Mouse (Mus musculus): ENCODE results near the gene Npw. TPM values are rescaled to one million over a fixed set of nuclear protein-coding genes. Genes with fewer than 3 reads are reported as not detected.

Gene Npw
- polyA plus RNA-seq, 1 experiment from 2014 or later: 0.26 TPM

DNA sequence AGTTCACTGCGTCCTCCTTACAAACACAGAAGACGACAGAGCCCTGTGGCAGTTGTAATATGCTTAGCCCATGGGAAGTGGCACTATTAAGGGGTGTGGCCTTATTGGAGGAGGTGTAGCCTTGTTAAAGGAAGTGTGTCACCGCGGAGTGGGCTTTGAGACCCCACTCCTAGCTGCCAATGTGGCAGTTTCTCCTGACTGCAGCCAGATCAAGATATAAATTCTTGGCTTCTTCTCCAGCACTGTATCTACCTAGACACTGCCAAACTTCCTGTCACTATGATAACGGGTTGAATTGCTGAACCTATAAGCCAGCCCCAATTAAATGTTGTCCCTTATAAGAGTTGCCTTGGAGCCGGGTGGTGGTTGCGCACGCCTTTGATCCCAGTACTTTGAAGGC is 32.8 kb downstream of the Npw start:
- no peak overlapping the region for H3K4me2 ChIP-seq
- no peak overlapping the region for H3K27ac ChIP-seq
- H3K9me3 ChIP-seq (replicated peaks): no peaks in the 10 kb centered on the region
- ATAC-seq (replicated peaks; ENCODE audit: insufficient number of reproducible peaks, insufficient read depth, low FRiP score, low read depth): no peak
- peaks cover 4% of the 10 kb centered on the region for H3K4me1 ChIP-seq (replicated peaks)
- H3K4me3 ChIP-seq: no peak overlapping the region
- H3K9ac ChIP-seq: no peak overlapping the region
- H3K27me3 ChIP-seq: no peaks in the 10 kb centered on the region
- peaks cover 86% of the 10 kb centered on the region for H3K36me3 ChIP-seq
- WGBS: 90% methylated on average over 8 of the region's 8 CpGs

DNA sequence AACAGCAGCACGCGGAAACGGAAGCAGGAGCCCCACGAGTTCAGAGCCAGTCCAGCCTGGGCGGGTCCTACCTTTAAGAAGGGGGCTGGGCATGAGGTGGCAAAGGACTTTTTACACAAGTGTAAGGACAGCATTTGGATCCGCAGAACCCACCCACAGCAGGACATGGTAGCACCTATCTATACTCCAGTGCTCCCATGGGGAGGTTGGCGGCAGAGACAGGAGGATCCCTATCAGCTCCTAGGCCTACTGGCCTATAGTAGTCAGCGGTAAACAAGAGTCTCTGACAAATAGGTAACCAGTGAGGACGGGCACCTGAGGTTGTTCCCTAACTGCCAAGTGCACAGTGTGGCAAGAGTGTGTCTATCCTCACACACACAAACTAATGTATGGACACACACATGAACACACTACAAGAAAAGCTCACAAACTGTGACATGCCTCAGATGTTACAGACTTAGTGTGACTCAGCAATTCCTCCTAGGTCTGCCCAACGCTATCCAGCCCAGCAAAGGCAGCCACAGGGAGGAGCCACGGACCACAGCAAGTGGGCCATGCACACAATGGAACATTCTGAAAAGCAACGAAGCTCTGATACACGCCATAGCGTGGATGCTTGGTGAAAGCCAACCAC is 40.6 kb downstream of the Npw start:
- Histone ChIP-seq H3K4me1 (replicated peaks) (no peaks in the 10 kb centered on the region), H3K27ac (no peak overlapping the region), H3K9me3 (replicated peaks) (no peaks in the 10 kb centered on the region), H3K27me3 (no peaks in the 10 kb centered on the region), H3K4me3 (no peak overlapping the region), H3K9ac (no peak overlapping the region), H3K4me2 (no peak overlapping the region), H3K36me3 (peaks cover 67% of the 10 kb centered on the region)
- ATAC-seq (replicated peaks; ENCODE audit: insufficient number of reproducible peaks, insufficient read depth, low FRiP score, low read depth): no peak
- WGBS: 77% methylated on average over 14 of the region's 14 CpGs

DNA sequence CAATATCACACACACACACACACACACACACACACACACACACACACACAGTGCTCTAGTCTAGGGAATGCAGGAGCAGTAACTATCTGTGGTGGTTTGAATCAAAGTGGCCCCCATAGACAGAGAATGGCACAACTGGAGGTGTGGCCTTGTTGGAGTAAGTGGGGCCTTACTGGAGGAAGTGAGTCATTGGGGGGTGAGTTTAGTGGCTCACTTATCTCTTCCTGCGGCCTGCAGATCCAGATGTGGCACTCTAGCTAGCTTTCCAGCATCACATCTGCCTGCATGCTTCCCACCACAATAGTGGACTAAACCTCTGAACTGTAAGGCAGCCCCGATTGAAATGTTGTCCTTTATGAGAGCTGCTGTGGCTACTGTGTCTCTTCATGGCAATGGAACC is 47.5 kb downstream of the Npw start:
- Histone ChIP-seq H3K9me3 (replicated peaks) (no peaks in the 10 kb centered on the region), H3K4me1 (replicated peaks) (no peaks in the 10 kb centered on the region), H3K4me3 (no peak overlapping the region), H3K9ac (no peak overlapping the region), H3K36me3 (peaks cover 57% of the 10 kb centered on the region), H3K27me3 (no peaks in the 10 kb centered on the region), H3K4me2 (no peak overlapping the region), H3K27ac (no peak overlapping the region)
- ATAC-seq (replicated peaks; ENCODE audit: insufficient number of reproducible peaks, insufficient read depth, low FRiP score, low read depth): no peak; the same call in 1 of the 2 replicates
- 41% methylated on average over 2 of the region's 2 CpGs for WGBS

DNA sequence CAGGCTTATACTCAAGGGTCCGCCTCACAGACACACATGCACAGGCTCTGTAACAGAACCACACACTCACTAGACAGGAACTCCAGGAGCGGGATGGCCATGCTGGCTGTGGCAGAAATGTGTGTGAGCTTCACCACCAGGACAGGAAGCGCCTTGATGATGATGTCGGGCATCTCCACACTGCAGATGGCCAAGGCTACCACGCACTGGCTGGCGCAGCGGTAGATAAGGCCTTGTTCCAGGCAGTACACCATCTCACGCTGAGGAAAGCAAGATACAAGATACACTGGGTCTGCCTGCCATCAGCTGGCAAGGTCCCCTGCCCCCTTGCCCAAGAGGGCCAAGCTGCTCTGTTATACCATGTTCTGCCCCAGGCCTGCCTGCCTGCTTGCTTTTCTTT is 49.4 kb downstream of the Npw start:
- WGBS: 83% methylated on average over 8 of the region's 8 CpGs
- H3K27me3 ChIP-seq: no peaks in the 10 kb centered on the region
- H3K9ac ChIP-seq: no peak overlapping the region
- no peak overlapping the region for H3K4me3 ChIP-seq
- H3K27ac ChIP-seq: no peak overlapping the region
- peaks cover 49% of the 10 kb centered on the region for H3K36me3 ChIP-seq
- no peak overlapping the region for H3K4me2 ChIP-seq
- no peak for ATAC-seq (replicated peaks; ENCODE audit: insufficient number of reproducible peaks, insufficient read depth, low FRiP score, low read depth)
- H3K9me3 ChIP-seq (replicated peaks): no peaks in the 10 kb centered on the region
- H3K4me1 ChIP-seq (replicated peaks): no peaks in the 10 kb centered on the region

DNA sequence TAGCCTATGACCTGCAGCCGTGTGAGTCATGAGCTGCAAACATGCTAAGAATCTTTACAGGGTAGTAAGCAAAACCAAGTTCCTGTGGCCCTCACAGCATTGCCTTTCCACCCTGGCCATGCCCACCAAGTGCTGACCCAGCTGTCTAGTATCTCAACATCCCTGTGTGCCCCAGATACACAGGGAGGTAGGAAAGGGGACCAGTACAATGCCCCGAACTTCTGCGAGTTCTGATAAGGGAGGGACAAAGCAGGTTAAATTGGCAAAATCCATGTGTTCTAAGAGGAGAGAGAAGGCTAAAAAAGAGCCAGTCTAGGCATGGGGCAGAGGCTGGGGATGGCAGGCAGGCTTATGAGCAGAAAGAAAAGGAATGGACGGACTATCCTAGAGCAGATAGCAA is 49.9 kb downstream of the Npw start:
- peaks cover 44% of the 10 kb centered on the region for H3K36me3 ChIP-seq
- 86% methylated on average over 4 of the region's 4 CpGs for whole genome bisulfite sequencing
- no peak for ATAC-seq (replicated peaks; ENCODE audit: insufficient number of reproducible peaks, insufficient read depth, low FRiP score, low read depth)

More for the DNA sequence above, 49.9 kb downstream of the Npw start:
- no peaks in the 10 kb centered on the region for H3K4me1 ChIP-seq (replicated peaks)
- H3K27ac ChIP-seq: no peak overlapping the region
- no peak overlapping the region for H3K4me3 ChIP-seq
- no peaks in the 10 kb centered on the region for H3K9me3 ChIP-seq (replicated peaks)
- no peak overlapping the region for H3K4me2 ChIP-seq
- H3K27me3 ChIP-seq: no peaks in the 10 kb centered on the region
- H3K9ac ChIP-seq: no peak overlapping the region

Other genes starting within 250 kb of the Npw start
- 186 and 210 TPM in 2 replicates for gene Rnps1, start 243.9 kb downstream of the Npw start, polyA plus RNA-seq (2015; fragmentation: Nextera tagmentation; extraction: Ambion mirVana)
- gene Eci1, start 231.8 kb downstream of the Npw start, polyA plus RNA-seq (2015; fragmentation: Nextera tagmentation; extraction: Ambion mirVana): 245 and 301 TPM in 2 replicates
- gene Dnase1l2, start 215.4 kb downstream of the Npw start, polyA plus RNA-seq (2015; fragmentation: Nextera tagmentation; extraction: Ambion mirVana): 1.1 and 1.2 TPM in 2 replicates
- 20.5 and 29.1 TPM in 2 replicates for gene E4f1, start 188.1 kb downstream of the Npw start, polyA plus RNA-seq (2015; fragmentation: Nextera tagmentation; extraction: Ambion mirVana)
- 60.5 and 63.0 TPM in 2 replicates for gene Pgp, start 188.1 kb downstream of the Npw start, polyA plus RNA-seq (2015; fragmentation: Nextera tagmentation; extraction: Ambion mirVana)
- gene Bricd5, start 184.6 kb downstream of the Npw start, polyA plus RNA-seq (2015; fragmentation: Nextera tagmentation; extraction: Ambion mirVana): 0.18 TPM in 1 of 2 replicates, not detected in the other
- 15.2 and 18.8 TPM in 2 replicates for gene Mlst8, start 179.4 kb downstream of the Npw start, polyA plus RNA-seq (2015; fragmentation: Nextera tagmentation; extraction: Ambion mirVana)
- 0.39 and 0.94 TPM in 2 replicates for gene Caskin1, start 169.9 kb downstream of the Npw start, polyA plus RNA-seq (2015; fragmentation: Nextera tagmentation; extraction: Ambion mirVana)
- 59.2 and 84.9 TPM in 2 replicates for gene Traf7, start 130.5 kb downstream of the Npw start, polyA plus RNA-seq (2015; fragmentation: Nextera tagmentation; extraction: Ambion mirVana)
- 0.97 and 1.2 TPM in 2 replicates for gene Rab26, start 124.2 kb downstream of the Npw start, polyA plus RNA-seq (2015; fragmentation: Nextera tagmentation; extraction: Ambion mirVana)
- gene Pkd1, start 108.6 kb downstream of the Npw start, polyA plus RNA-seq (2015; fragmentation: Nextera tagmentation; extraction: Ambion mirVana): 12.4 and 21.1 TPM in 2 replicates
- 39.0 and 56.0 TPM in 2 replicates for gene Tsc2, start 25.8 kb downstream of the Npw start, polyA plus RNA-seq (2015; fragmentation: Nextera tagmentation; extraction: Ambion mirVana)
- 7.7 and 10.9 TPM in 2 replicates for gene Nthl1, start 25.8 kb downstream of the Npw start, polyA plus RNA-seq (2015; fragmentation: Nextera tagmentation; extraction: Ambion mirVana)
- gene Slc9a3r2, start 8.1 kb downstream of the Npw start, polyA plus RNA-seq (2015; fragmentation: Nextera tagmentation; extraction: Ambion mirVana): 55.5 and 61.4 TPM in 2 replicates
- gene Zfp598, start 11.2 kb upstream of the Npw start, polyA plus RNA-seq (2015; fragmentation: Nextera tagmentation; extraction: Ambion mirVana): 12.5 and 18.1 TPM in 2 replicates
- gene Syngr3, start 31.5 kb upstream of the Npw start, polyA plus RNA-seq (2015; fragmentation: Nextera tagmentation; extraction: Ambion mirVana): 0.44 and 3.0 TPM in 2 replicates
- gene Gfer, start 37.7 kb upstream of the Npw start, polyA plus RNA-seq (2015; fragmentation: Nextera tagmentation; extraction: Ambion mirVana): 26.3 and 26.8 TPM in 2 replicates
- 0.94 and 1.3 TPM in 2 replicates for gene Noxo1, start 37.8 kb upstream of the Npw start, polyA plus RNA-seq (2015; fragmentation: Nextera tagmentation; extraction: Ambion mirVana)
- 34.4 and 50.9 TPM in 2 replicates for gene Tbl3, start 49.2 kb upstream of the Npw start, polyA plus RNA-seq (2015; fragmentation: Nextera tagmentation; extraction: Ambion mirVana)
- gene Rnf151, start 59.6 kb upstream of the Npw start, polyA plus RNA-seq (2015; fragmentation: Nextera tagmentation; extraction: Ambion mirVana): 0.13 TPM in 1 of 2 replicates, not detected in the other
- gene Rps2, start 59.7 kb upstream of the Npw start, polyA plus RNA-seq (2015; fragmentation: Nextera tagmentation; extraction: Ambion mirVana): 770 and 917 TPM in 2 replicates
- 410 and 528 TPM in 2 replicates for gene Ndufb10, start 66.0 kb upstream of the Npw start, polyA plus RNA-seq (2015; fragmentation: Nextera tagmentation; extraction: Ambion mirVana)
- gene Rpl3l, start 69.4 kb upstream of the Npw start, polyA plus RNA-seq (2015; fragmentation: Nextera tagmentation; extraction: Ambion mirVana): 1.4 and 1.6 TPM in 2 replicates
- gene Msrb1, start 78.2 kb upstream of the Npw start, polyA plus RNA-seq (2015; fragmentation: Nextera tagmentation; extraction: Ambion mirVana): 21.4 and 25.6 TPM in 2 replicates
- gene Hs3st6, start 94.5 kb upstream of the Npw start, polyA plus RNA-seq (2015; fragmentation: Nextera tagmentation; extraction: Ambion mirVana): 0.33 and 0.37 TPM in 2 replicates
- gene Meiob, start 145.8 kb upstream of the Npw start, polyA plus RNA-seq (2015; fragmentation: Nextera tagmentation; extraction: Ambion mirVana): not detected in 2 replicates
- 56.7 TPM in 2 replicates for gene Hagh, start 181.7 kb upstream of the Npw start, polyA plus RNA-seq (2015; fragmentation: Nextera tagmentation; extraction: Ambion mirVana)
- 39.8 and 49.1 TPM in 2 replicates for gene Fahd1, start 191.9 kb upstream of the Npw start, polyA plus RNA-seq (2015; fragmentation: Nextera tagmentation; extraction: Ambion mirVana)
- 0.19 and 0.23 TPM in 2 replicates for gene Igfals, start 207.5 kb upstream of the Npw start, polyA plus RNA-seq (2015; fragmentation: Nextera tagmentation; extraction: Ambion mirVana)
- 28.6 and 42.8 TPM in 2 replicates for gene Nubp2, start 227.9 kb upstream of the Npw start, polyA plus RNA-seq (2015; fragmentation: Nextera tagmentation; extraction: Ambion mirVana)
- 22.7 and 30.6 TPM in 2 replicates for gene Spsb3, start 228.2 kb upstream of the Npw start, polyA plus RNA-seq (2015; fragmentation: Nextera tagmentation; extraction: Ambion mirVana)
- gene Eme2, start 236.6 kb upstream of the Npw start, polyA plus RNA-seq (2015; fragmentation: Nextera tagmentation; extraction: Ambion mirVana): 16.6 and 21.3 TPM in 2 replicates
- gene Mrps34, start 236.7 kb upstream of the Npw start, polyA plus RNA-seq (2015; fragmentation: Nextera tagmentation; extraction: Ambion mirVana): 74.7 and 78.0 TPM in 2 replicates
- 32.2 and 36.5 TPM in 2 replicates for gene Nme3, start 238.0 kb upstream of the Npw start, polyA plus RNA-seq (2015; fragmentation: Nextera tagmentation; extraction: Ambion mirVana)